Mouse (Mus musculus) left cerebral cortex, postnatal 4 days (tissue): Measurements from ENCODE around the gene Btbd35f27. TPM values are rescaled to one million over a fixed set of nuclear protein-coding genes. Genes with fewer than 3 reads are reported as not detected.
"Not testable (repeated sequence)": the region's sequence is repeated elsewhere in the genome, so short reads cannot be mapped to it uniquely, and the experiment has no call there.

Source experiments
- DNase-seq: peaks from one replicate; pipeline ENCODE4 v3.0.0-alpha.2; 2022
- intact Hi-C: fragments of 180-260 bp; cut with DNase I; formaldehyde crosslinking; loops from one replicate; pipeline ENCODE4 v1.15.1; 2025
- total RNA-seq, 2 experiments: library from RNA; stranded (reverse); gene quantifications; 2 replicates each; pipeline ENCODE4 v1.2.3; 2021

Gene Btbd35f27
- total RNA-seq: not detected

DNA sequence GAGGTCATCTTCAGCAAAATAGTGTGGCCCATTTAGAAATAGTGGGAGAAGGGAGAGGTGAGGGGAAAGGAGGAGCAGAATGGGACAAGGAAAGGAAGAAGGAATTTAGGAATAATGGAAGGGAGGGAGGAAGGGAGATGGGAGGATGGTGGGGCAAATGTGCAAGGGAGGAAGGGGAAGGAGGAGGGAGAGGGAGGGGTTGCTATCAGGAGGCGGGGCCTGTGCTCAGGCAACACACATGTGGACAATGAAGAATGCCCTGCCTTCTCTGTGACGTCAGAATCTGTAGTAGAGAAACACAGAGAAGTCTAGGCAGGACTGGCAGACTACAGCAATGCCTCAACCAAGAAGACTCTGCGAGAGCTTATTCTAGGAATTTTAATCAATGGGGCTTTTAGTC is at the start of gene Btbd35f27:
Gene Btbd35f27 (plus strand): TSS at position 301 of the 400 bp plus-strand sequence.
- intact Hi-C loops, DNase-seq: not testable (repeated sequence)

Other genes starting within 250 kb of the Btbd35f27 start
- not detected for gene Btbd35f4, start 151.6 kb upstream of the Btbd35f27 start, total RNA-seq